Mouse (Mus musculus) thymus, adult 2 months (tissue): Measurements from ENCODE around the gene Gipc2. TPM values are rescaled to one million over a fixed set of nuclear protein-coding genes. Genes with fewer than 3 reads are reported as not detected.
"Not testable (repeated sequence)": the region's sequence is repeated elsewhere in the genome, so short reads cannot be mapped to it uniquely, and the experiment has no call there.

ENCODE experiments used
- DNase-seq: peaks from one replicate; pipeline ENCODE4 v3.0.0; 2021
- H3K27ac ChIP-seq: fragments of 200-500 bp; 2 replicates; pipeline ENCODE4 v1.5.1; 2012; ENCODE audit warnings: low read length, control low read depth; ENCODE audit not compliant: control insufficient read depth, insufficient read depth
- H3K27me3 ChIP-seq: fragments of 200-500 bp; 2 replicates; pipeline ENCODE4 v1.6.1; 2012; ENCODE audit warnings: mild to moderate bottlenecking, low read length, moderate library complexity, mixed read lengths; ENCODE audit not compliant: control insufficient read depth, insufficient read depth
- H3K36me3 ChIP-seq: fragments of 200-500 bp; 2 replicates; pipeline ENCODE4 v1.6.1; 2012; ENCODE audit warnings: mild to moderate bottlenecking, low read length, moderate library complexity; ENCODE audit not compliant: control insufficient read depth, insufficient read depth
- H3K4me1 ChIP-seq: fragments of 200-500 bp; replicated peaks from 2 replicates; pipeline ENCODE4 v1.6.1; 2012; ENCODE audit warnings: low read length; ENCODE audit not compliant: control insufficient read depth, insufficient read depth
- H3K4me3 ChIP-seq: fragments of 200-500 bp; 2 replicates; pipeline ENCODE4 v1.5.1; 2012; ENCODE audit warnings: mild to moderate bottlenecking, low read length, control low read depth, moderate library complexity; ENCODE audit not compliant: control insufficient read depth, insufficient read depth
- CTCF ChIP-seq: fragments of 200-500 bp; IDR thresholded peaks from 2 replicates; pipeline ENCODE4 v1.5.1; 2012; ENCODE audit warnings: mild to moderate bottlenecking, control low read depth, low read length, moderate library complexity, borderline replicate concordance; ENCODE audit not compliant: control insufficient read depth, poor library complexity, insufficient read depth; ENCODE audit errors: extremely low read depth
- POLR2A ChIP-seq: fragments of 200-500 bp; IDR thresholded peaks from 2 replicates; pipeline ENCODE4 v1.6.1; 2012; ENCODE audit warnings: mild to moderate bottlenecking, low read length, control low read depth, moderate library complexity; ENCODE audit not compliant: control insufficient read depth, poor library complexity, insufficient read depth; ENCODE audit errors: extremely low read depth
- WGBS: fragments of 180-500 bp; shearing (Covaris S2); methylation state at CpG from one replicate; pipeline ENCODE4 v1.1.7; 2018; 5-methylcytosine and 5-hydroxymethylcytosine counted together
- polyA plus RNA-seq: library from polyadenylated mRNA; depleted of rRNA; stranded (reverse); fragments of >200 nt; gene quantifications from 2 replicates; pipeline ENCODE4 v1.2.3, GENCODE M21; 2012

The Gipc2 gene
- polyA plus RNA-seq, 1 experiment, result 4.0 TPM

DNA sequence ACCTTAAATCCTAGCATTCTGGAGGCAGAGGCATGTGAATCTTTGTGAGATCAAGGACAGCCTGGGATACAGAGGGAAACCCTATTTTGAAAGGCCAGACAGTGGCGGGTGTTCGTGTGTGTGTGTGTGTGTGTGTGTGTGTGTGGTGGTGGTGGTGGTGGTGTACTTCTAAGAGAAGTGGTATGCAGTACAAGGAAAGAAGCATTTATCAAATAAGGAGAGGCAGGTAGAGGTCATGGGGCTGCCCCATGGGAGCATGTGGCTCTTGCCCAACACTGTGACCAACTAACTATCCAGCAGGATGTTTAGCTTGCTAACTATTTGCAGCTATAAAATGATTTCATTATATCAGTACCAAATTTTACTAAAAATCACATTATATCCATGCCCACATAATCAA lies 35.6 kb upstream of the Gipc2 start:
- no peak overlapping the region for H3K27ac ChIP-seq
- H3K27me3 ChIP-seq, result no peaks in the 10 kb centered on the region
- H3K36me3 ChIP-seq, result no peaks in the 10 kb centered on the region
- no peak for DNase-seq
- H3K4me1 ChIP-seq, result peaks cover 9% of the 10 kb centered on the region
- H3K4me3 ChIP-seq, result no peak overlapping the region
- TF ChIP-seq POLR2A (no peak), CTCF (no peak)
- 68% methylated on average over 2 of the region's 2 CpGs for WGBS

GRCm38 (mm10) chr3:152201181-152201580 lies 35.2 kb upstream of the Gipc2 start:
- 91% methylated on average over 3 of the region's 3 CpGs for WGBS
- H3K27ac ChIP-seq, result no peak overlapping the region
- H3K4me1 ChIP-seq, result peaks cover 9% of the 10 kb centered on the region

DNA sequence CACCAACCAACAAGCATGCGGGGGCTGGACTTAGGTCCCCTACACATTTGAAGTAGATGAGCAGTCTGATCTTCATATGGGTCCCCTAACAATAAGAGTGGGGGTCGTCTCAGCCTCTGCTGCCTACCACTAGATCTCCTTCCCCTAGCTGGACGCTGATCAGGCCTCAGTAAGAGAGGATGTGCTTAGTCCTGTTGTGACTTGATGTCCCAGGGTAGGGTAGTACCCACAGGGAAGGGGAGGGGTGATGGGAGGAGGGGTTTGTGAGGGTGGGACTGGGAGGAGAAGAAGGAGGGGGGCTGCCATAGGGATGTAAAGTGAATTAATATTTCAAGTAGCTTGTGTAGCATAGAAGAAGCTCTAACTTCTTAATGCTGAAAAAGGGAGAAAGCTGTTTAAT lies 33.1 kb upstream of the Gipc2 start:
- TF ChIP-seq POLR2A (no peak), CTCF (no peak)
- no peak for DNase-seq
- Histone ChIP-seq H3K4me1 (peaks cover 8% of the 10 kb centered on the region), H3K4me3 (no peak overlapping the region), H3K27me3 (no peaks in the 10 kb centered on the region), H3K36me3 (no peaks in the 10 kb centered on the region), H3K27ac (no peak overlapping the region)
- 84% methylated on average over 3 of the region's 3 CpGs for WGBS

More at GRCm38 (mm10) chr3:152201181-152201580, 35.2 kb upstream of the Gipc2 start:
- H3K4me3 ChIP-seq, result no peak overlapping the region
- TF ChIP-seq POLR2A (no peak), CTCF (no peak)
- no peaks in the 10 kb centered on the region for H3K27me3 ChIP-seq
- DNase-seq, result no peak
- H3K36me3 ChIP-seq, result no peaks in the 10 kb centered on the region

DNA sequence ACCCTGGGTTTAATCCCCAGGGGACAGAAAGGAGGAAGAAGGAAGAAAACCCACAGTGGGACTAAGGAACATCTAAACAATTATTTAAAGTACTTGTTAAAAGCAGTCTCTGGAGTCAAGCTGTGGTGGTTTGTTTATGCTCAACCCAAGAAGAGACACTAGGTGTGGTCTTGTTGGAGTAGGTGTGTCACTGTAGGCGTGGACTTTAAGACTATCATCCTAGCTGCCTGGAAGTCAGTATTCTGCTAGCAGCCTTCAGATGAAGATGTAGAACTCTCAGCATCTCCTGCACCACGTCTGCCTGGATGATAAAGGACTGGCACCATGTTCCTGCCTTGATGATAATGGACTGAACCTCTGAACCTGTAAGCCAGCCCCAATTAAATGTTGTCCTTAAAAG lies 31.2 kb upstream of the Gipc2 start:
- H3K4me1 ChIP-seq, DNase-seq, H3K27me3 ChIP-seq, H3K4me3 ChIP-seq, H3K27ac ChIP-seq, H3K36me3 ChIP-seq: not testable (repeated sequence)
- WGBS, result 79% methylated on average over 2 of the region's 2 CpGs

GRCm38 (mm10) chr3:152193635-152194097 lies 27.6 kb upstream of the Gipc2 start:
- Histone ChIP-seq H3K4me1 (peaks cover 6% of the 10 kb centered on the region), H3K27ac (peak overlapping the region; percentile 54), H3K36me3 (no peaks in the 10 kb centered on the region), H3K4me3 (peak overlapping the region; percentile 22; the same call in 1 of the 2 replicates), H3K27me3 (no peaks in the 10 kb centered on the region)
- WGBS, result 1% methylated on average over 17 of the region's 17 CpGs
- DNase-seq, result peak; percentile 83
- TF ChIP-seq POLR2A (peak; percentile 62; the same call in 1 of the 2 replicates), CTCF (no peak)

DNA sequence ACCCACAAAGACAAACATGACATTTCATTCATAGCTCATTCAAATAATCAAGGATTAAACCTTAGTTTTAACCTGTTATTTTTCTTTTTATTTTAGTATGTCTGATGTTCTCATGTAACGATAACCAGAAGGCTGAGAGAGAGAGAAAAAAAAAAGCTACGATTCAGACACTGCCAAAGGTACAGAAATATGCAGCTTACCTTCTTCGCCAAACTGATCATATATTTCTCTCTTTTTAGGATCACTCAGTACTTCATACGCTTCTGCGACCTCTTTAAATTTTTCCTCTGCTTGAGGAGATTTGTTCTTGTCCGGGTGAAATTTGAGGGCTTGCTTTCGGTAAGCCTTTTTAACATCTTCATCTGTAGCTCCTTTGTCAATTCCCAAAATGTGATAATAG lies 27.1 kb upstream of the Gipc2 start:
- Histone ChIP-seq H3K27me3 (no peaks in the 10 kb centered on the region), H3K4me3 (no peak overlapping the region; the same call in 1 of the 2 replicates), H3K36me3 (no peaks in the 10 kb centered on the region; the same call in 1 of the 2 replicates), H3K4me1 (peaks cover 6% of the 10 kb centered on the region), H3K27ac (peak overlapping the region; percentile 54; the same call in 1 of the 2 replicates)
- DNase-seq, result no peak
- TF ChIP-seq CTCF (no peak), POLR2A (no peak)
- 1% methylated on average over 7 of the region's 7 CpGs for WGBS

GRCm38 (mm10) chr3:152192238-152192931 lies 26.4 kb upstream of the Gipc2 start:
- H3K4me1 ChIP-seq, result peaks cover 6% of the 10 kb centered on the region
- H3K27me3 ChIP-seq, result no peaks in the 10 kb centered on the region
- no peak for DNase-seq
- H3K27ac ChIP-seq, result no peak overlapping the region; the same call in 1 of the 2 replicates
- no peak for TF ChIP-seq POLR2A
- no peak for TF ChIP-seq CTCF
- no peaks in the 10 kb centered on the region; the same call in 1 of the 2 replicates for H3K36me3 ChIP-seq
- 8% methylated on average over 11 of the region's 11 CpGs for WGBS
- no peak overlapping the region for H3K4me3 ChIP-seq
